Mouse (Mus musculus) bone marrow, adult 2 months (tissue): ENCODE measurements around the gene Dmpk.

ENCODE experiments used
- CTCF ChIP-seq: fragments of 200-500 bp; IDR thresholded peaks from 2 replicates; pipeline ENCODE4 v1.5.1; 2011; ENCODE audit warnings: low read length, control low read depth; ENCODE audit not compliant: control insufficient read depth, insufficient read depth
- POLR2A ChIP-seq: fragments of 200-500 bp; IDR thresholded peaks from 2 replicates; pipeline ENCODE4 v1.6.1; 2011; ENCODE audit warnings: low read depth, mild to moderate bottlenecking, control low read depth, low read length, borderline replicate concordance; ENCODE audit not compliant: control insufficient read depth

- TF ChIP-seq CTCF (no peak), POLR2A (no peak)
These were observed 4.9 kb upstream of the Dmpk start for GRCm38 (mm10) chr7:19078732-19079131.
